Mouse (Mus musculus) bone marrow macrophage, adult 2 months (primary cell): ENCODE results near the gene Stard10.

Experiments used
- CTCF ChIP-seq: IDR thresholded peaks from 2 replicates; pipeline ENCODE4 v1.5.1; 2012; ENCODE audit warnings: low read depth, mild to moderate bottlenecking, low read length, moderate library complexity
- POLR2A ChIP-seq: IDR thresholded peaks from 2 replicates; pipeline ENCODE4 v1.6.1; 2012; ENCODE audit warnings: mild to moderate bottlenecking, low read depth, low read length, borderline replicate concordance

DNA sequence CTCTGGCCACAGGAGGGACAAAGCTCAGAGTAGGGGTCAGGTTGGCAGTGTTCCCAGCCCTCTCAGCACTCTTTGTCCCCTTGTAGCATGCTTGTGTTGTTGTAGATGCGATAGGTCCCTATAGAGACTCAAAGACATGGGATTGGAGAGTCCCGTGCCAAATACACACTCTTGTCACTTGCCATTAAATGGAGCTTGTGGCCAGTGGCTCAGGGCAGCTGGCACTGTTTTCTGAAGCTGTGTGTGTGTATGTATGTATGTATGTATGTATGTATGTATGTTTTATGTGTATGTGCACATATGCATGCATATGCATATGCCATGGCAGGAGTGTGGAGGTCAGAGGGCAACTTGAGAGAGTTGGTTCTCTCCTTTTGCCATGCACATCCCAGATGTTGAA, 10.9 kb downstream of the Stard10 start:
- TF ChIP-seq POLR2A (no peak), CTCF (no peak)
